Comparison of ENCODE assay signal across 24 mouse cellular contexts in the genomic region with DNA sequence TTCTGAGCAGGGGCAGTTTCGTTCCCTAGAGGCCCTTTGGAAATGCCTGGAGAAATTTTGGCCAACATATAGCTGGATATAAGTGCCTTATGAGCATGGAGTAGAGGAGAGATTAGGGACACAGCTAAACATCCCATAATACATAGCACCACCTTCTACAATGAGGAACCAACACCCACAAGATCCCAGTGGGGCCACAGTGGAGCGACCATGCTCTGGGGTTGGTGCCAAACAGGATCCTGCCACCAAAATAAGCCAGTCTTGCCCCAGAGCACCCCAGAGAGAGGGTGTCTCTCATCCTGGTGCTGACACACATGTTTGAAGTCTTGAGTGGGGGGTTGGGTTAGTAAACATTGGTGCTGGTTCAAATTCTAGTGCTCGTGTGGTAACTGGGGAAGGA. TPM values are rescaled to one million over a fixed set of nuclear protein-coding genes. Genes with fewer than 3 reads are reported as not detected.
A peak's percentile ranks its signal among the peaks of the same experiment; 100 is the strongest.
DNase-seq lines count a peak whose midpoint lies in the region; ATAC-seq and TF ChIP-seq lines count a peak whose summit lies in the region.
"Had no signal": no experiment of that assay in that cellular context is flagged by ENCODE, and none has a peak within 500 bp of the region (broad histone marks: within the 10 kb centered on the region; RNA-seq: fewer than 3 reads in every experiment).

No protein-coding gene starts in this region.

- no peak overlapping the region for H3K9ac ChIP-seq in midbrain, embryonic 12.5 days (replicated peaks)
- no peak overlapping the region for H3K9ac ChIP-seq in midbrain, embryonic 11.5 days (ENCODE audit: low read length)
- no peak overlapping the region for H3K9ac ChIP-seq in forebrain, embryonic 16.5 days (replicated peaks; ENCODE audit: low read depth, low read length)
- H3K9ac ChIP-seq in hindbrain, embryonic 15.5 days: no peak overlapping the region
- H3K9ac ChIP-seq in midbrain, postnatal 0 days (replicated peaks; ENCODE audit: low read length, poor library complexity, severe bottlenecking): no peak overlapping the region
- H3K9ac ChIP-seq: heart, embryonic 13.5 days; intestine, embryonic 15.5 days; limb, embryonic 13.5 days; liver, embryonic 13.5 days; lung, embryonic 14.5 days; neural tube, embryonic 12.5 days had no signal

- no peak overlapping the region for H3K4me3 ChIP-seq in midbrain, embryonic 12.5 days
- no peak overlapping the region for H3K4me3 ChIP-seq in midbrain, embryonic 11.5 days (ENCODE audit: low read depth, low read length)
- H3K4me3 ChIP-seq in forebrain, embryonic 16.5 days (replicated peaks; ENCODE audit: low read length): no peak overlapping the region
- no peak overlapping the region for H3K4me3 ChIP-seq in hindbrain, embryonic 15.5 days
- H3K4me3 ChIP-seq in midbrain, postnatal 0 days (ENCODE audit: low read depth, low read length): no peak overlapping the region
- H3K4me3 ChIP-seq: heart, embryonic 13.5 days; intestine, embryonic 15.5 days; limb, embryonic 13.5 days; liver, embryonic 13.5 days; neural tube, embryonic 12.5 days had no signal

- H3K36me3 ChIP-seq in midbrain, embryonic 12.5 days: 0 out of 2 replicates have a peak, but pooled peaks cover 5% of the 10 kb centered on the region
- no peaks in the 10 kb centered on the region for H3K36me3 ChIP-seq in midbrain, embryonic 11.5 days (ENCODE audit: control insufficient read depth, insufficient read depth, low read length)
- no peaks in the 10 kb centered on the region; the same call in 1 of the 2 replicates for H3K36me3 ChIP-seq in forebrain, embryonic 16.5 days (ENCODE audit: control insufficient read depth, insufficient read depth)
- 0 out of 2 replicates have a peak, but pooled peaks cover 3% of the 10 kb centered on the region for H3K36me3 ChIP-seq in hindbrain, embryonic 15.5 days
- peaks cover 3% of the 10 kb centered on the region for H3K36me3 ChIP-seq in midbrain, postnatal 0 days (ENCODE audit: insufficient read depth, low read length)
- H3K36me3 ChIP-seq: heart, embryonic 13.5 days; intestine, embryonic 15.5 days; limb, embryonic 13.5 days; liver, embryonic 13.5 days had no signal

- no peak for TF ChIP-seq CTCF in midbrain, postnatal 0 days (IDR thresholded peaks at IDR 0.05)

- no peaks in the 10 kb centered on the region for H3K27me3 ChIP-seq in midbrain, embryonic 12.5 days
- no peaks in the 10 kb centered on the region for H3K27me3 ChIP-seq in midbrain, embryonic 11.5 days (ENCODE audit: control insufficient read depth, insufficient read depth, low read length)
- H3K27me3 ChIP-seq in forebrain, embryonic 16.5 days (replicated peaks; ENCODE audit: control insufficient read depth, insufficient read depth, low read length): no peaks in the 10 kb centered on the region
- H3K27me3 ChIP-seq in hindbrain, embryonic 15.5 days: no peaks in the 10 kb centered on the region
- no peaks in the 10 kb centered on the region for H3K27me3 ChIP-seq in midbrain, postnatal 0 days (ENCODE audit: insufficient read depth, low read length)
- H3K27me3 ChIP-seq: intestine, embryonic 15.5 days; liver, embryonic 13.5 days; neural tube, embryonic 12.5 days; Patski had no signal

- 83% methylated on average over 3 of the region's 3 CpGs for WGBS in midbrain, embryonic 12.5 days
- 87% methylated on average over 3 of the region's 3 CpGs for WGBS in midbrain, embryonic 11.5 days
- 90% methylated on average over 3 of the region's 3 CpGs for WGBS in forebrain, embryonic 16.5 days
- WGBS in hindbrain, embryonic 15.5 days: 85% methylated on average over 3 of the region's 3 CpGs
- WGBS in midbrain, postnatal 0 days: 78% methylated on average over 3 of the region's 3 CpGs

- no peak for DNase-seq in midbrain, embryonic 11.5 days (ENCODE audit: low spot score, missing footprints)
- DNase-seq in midbrain, postnatal 0 days (ENCODE audit: low spot score): no peak
- DNase-seq in lung, postnatal 25 days (ENCODE audit: low spot score): no peak
- DNase-seq in left cerebral cortex, adult 9 months (ENCODE audit: low spot score in 2 of 2): no peak
- DNase-seq in thymus, postnatal 0 days (ENCODE audit: low spot score): no peak
- DNase-seq: adrenal gland, postnatal 14 days; cerebellum, adult 11 months; cerebellum, postnatal 36 days; heart, adult 18-20 months; kidney, adult 9 months; kidney, postnatal 36 days; layer of hippocampus, adult 9-11 months; liver, embryonic 13.5 days; lung, embryonic 14.5 days had no signal

- H3K9me3 ChIP-seq in midbrain, embryonic 12.5 days: no peaks in the 10 kb centered on the region
- H3K9me3 ChIP-seq in midbrain, embryonic 11.5 days (ENCODE audit: control insufficient read depth, low read length): no peaks in the 10 kb centered on the region
- H3K9me3 ChIP-seq in forebrain, embryonic 16.5 days (ENCODE audit: control insufficient read depth, low read length): no peaks in the 10 kb centered on the region
- H3K9me3 ChIP-seq in hindbrain, embryonic 15.5 days: no peaks in the 10 kb centered on the region
- no peaks in the 10 kb centered on the region for H3K9me3 ChIP-seq in midbrain, postnatal 0 days (ENCODE audit: low read length)
- H3K9me3 ChIP-seq: heart, embryonic 13.5 days; intestine, embryonic 15.5 days; limb, embryonic 13.5 days; liver, embryonic 13.5 days; neural tube, embryonic 12.5 days had no signal

- ATAC-seq in midbrain, embryonic 12.5 days (ENCODE audit: low FRiP score, low read depth): no peak
- ATAC-seq in midbrain, embryonic 11.5 days (ENCODE audit: low FRiP score): no peak
- no peak for ATAC-seq in forebrain, embryonic 16.5 days
- no peak for ATAC-seq in hindbrain, embryonic 15.5 days (ENCODE audit: low FRiP score, low read depth)
- ATAC-seq in midbrain, postnatal 0 days (ENCODE audit: low FRiP score): no peak
- ATAC-seq: intestine, embryonic 15.5 days; Patski had no signal

- H3K27ac ChIP-seq in midbrain, embryonic 12.5 days (replicated peaks): peak overlapping the region; percentile 73
- H3K27ac ChIP-seq in midbrain, embryonic 11.5 days (ENCODE audit: low read depth, low read length): no peak overlapping the region
- H3K27ac ChIP-seq in forebrain, embryonic 16.5 days (ENCODE audit: low read length): peak overlapping the region; percentile 76
- peak overlapping the region; percentile 78 for H3K27ac ChIP-seq in hindbrain, embryonic 15.5 days (replicated peaks)
- H3K27ac ChIP-seq in midbrain, postnatal 0 days (ENCODE audit: low read depth, low read length): peak overlapping the region; percentile 80
- H3K27ac ChIP-seq: heart, embryonic 13.5 days; intestine, embryonic 15.5 days; limb, embryonic 13.5 days; liver, embryonic 13.5 days; macrophage; neural tube, embryonic 12.5 days had no signal

- no peak overlapping the region for H3K4me2 ChIP-seq in midbrain, embryonic 12.5 days (replicated peaks)
- no peak overlapping the region for H3K4me2 ChIP-seq in midbrain, embryonic 11.5 days
- H3K4me2 ChIP-seq in forebrain, embryonic 16.5 days (ENCODE audit: low read length): no peak overlapping the region
- no peak overlapping the region for H3K4me2 ChIP-seq in hindbrain, embryonic 15.5 days
- no peak overlapping the region for H3K4me2 ChIP-seq in midbrain, postnatal 0 days (ENCODE audit: low read depth, low read length, poor library complexity, severe bottlenecking)
- H3K4me2 ChIP-seq: heart, embryonic 13.5 days; intestine, embryonic 15.5 days; limb, embryonic 13.5 days; liver, embryonic 13.5 days; lung, embryonic 14.5 days had no signal

- H3K4me1 ChIP-seq in midbrain, embryonic 12.5 days: peaks cover 62% of the 10 kb centered on the region
- H3K4me1 ChIP-seq in midbrain, embryonic 11.5 days (ENCODE audit: control insufficient read depth, insufficient read depth, low read length): peaks cover 11% of the 10 kb centered on the region
- H3K4me1 ChIP-seq in forebrain, embryonic 16.5 days (replicated peaks; ENCODE audit: control insufficient read depth, insufficient read depth, low read length): peaks cover 76% of the 10 kb centered on the region
- H3K4me1 ChIP-seq in hindbrain, embryonic 15.5 days (replicated peaks): peaks cover 69% of the 10 kb centered on the region
- peaks cover 25% of the 10 kb centered on the region for H3K4me1 ChIP-seq in midbrain, postnatal 0 days (ENCODE audit: insufficient read depth, low read length)
- H3K4me1 ChIP-seq: heart, embryonic 13.5 days; intestine, embryonic 15.5 days; liver, embryonic 13.5 days had no signal

RNA-seq across cellular contexts. Expression of a gene that starts 28.3 kb away (rescaled TPM):
- 193 and 198 TPM in 2 replicates for polyA plus RNA-seq in midbrain, embryonic 12.5 days (2016; fragmentation: Nextera tagmentation; extraction: Ambion mirVana)
- polyA plus RNA-seq in midbrain, embryonic 11.5 days (2014; fragmentation: Nextera tagmentation; extraction: Ambion mirVana): 39.8 and 40.5 TPM in 2 replicates
- polyA plus RNA-seq in forebrain, embryonic 16.5 days (2015; fragmentation: Nextera tagmentation; extraction: Ambion mirVana): 770 and 805 TPM in 2 replicates
- polyA plus RNA-seq in hindbrain, embryonic 15.5 days (2015; fragmentation: Nextera tagmentation; extraction: Ambion mirVana): 496 and 530 TPM in 2 replicates
- 1,042 and 1,173 TPM in 2 replicates for total RNA-seq in midbrain, postnatal 0 days (2014; rRNA removed)
- 641 and 644 TPM in 2 replicates for polyA plus RNA-seq in midbrain, postnatal 0 days (2015; fragmentation: Nextera tagmentation; extraction: Ambion mirVana)
- polyA plus RNA-seq in thymus, postnatal 0 days (2015; fragmentation: Nextera tagmentation; extraction: Ambion mirVana): 129 and 138 TPM in 2 replicates
- total RNA-seq: gastrocnemius, adult 18-20 months had no signal
- polyA plus RNA-seq: macrophage, Patski had no signal
